Mouse (Mus musculus): ENCODE measurements around the gene Spsb2. TPM values are rescaled to one million over a fixed set of nuclear protein-coding genes. Genes with fewer than 3 reads are reported as not detected.

The Spsb2 gene
- polyA plus RNA-seq, 1 experiment from 2014 or later = 8.2 TPM

DNA sequence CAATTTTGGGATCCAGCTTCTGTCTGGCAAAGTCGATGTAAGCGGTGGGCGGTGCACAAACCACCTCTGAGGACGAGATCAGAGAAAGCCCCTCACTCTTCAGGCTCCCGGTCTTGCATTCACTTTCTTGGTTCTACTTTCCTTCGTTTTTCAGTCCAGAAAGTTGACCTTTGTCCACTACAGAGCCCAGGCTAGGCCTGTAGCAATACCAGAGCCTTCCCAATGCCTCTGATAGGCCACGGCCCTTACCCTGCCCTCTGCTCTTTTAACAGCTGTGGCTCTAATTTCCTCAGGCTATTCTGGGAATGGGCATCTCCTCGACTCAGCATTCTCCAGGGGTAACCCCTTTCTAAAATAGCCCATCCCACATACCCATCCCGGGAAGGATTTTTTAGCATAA, 4.4 kb downstream of the Spsb2 start:
- H3K27ac ChIP-seq = peak overlapping the region; percentile 83
- H3K4me3 ChIP-seq (replicated peaks) = peak overlapping the region; percentile 63
- ATAC-seq = no peak
- WGBS = 17% methylated on average over 9 of the region's 9 CpGs
- H3K27me3 ChIP-seq = no peaks in the 10 kb centered on the region
- no peaks in the 10 kb centered on the region for H3K9me3 ChIP-seq
- H3K4me2 ChIP-seq (replicated peaks) = peak overlapping the region; percentile 88
- H3K4me1 ChIP-seq (replicated peaks) = peaks cover 56% of the 10 kb centered on the region
- peak overlapping the region; percentile 80 for H3K9ac ChIP-seq (replicated peaks)
- H3K36me3 ChIP-seq = peaks cover 45% of the 10 kb centered on the region

DNA sequence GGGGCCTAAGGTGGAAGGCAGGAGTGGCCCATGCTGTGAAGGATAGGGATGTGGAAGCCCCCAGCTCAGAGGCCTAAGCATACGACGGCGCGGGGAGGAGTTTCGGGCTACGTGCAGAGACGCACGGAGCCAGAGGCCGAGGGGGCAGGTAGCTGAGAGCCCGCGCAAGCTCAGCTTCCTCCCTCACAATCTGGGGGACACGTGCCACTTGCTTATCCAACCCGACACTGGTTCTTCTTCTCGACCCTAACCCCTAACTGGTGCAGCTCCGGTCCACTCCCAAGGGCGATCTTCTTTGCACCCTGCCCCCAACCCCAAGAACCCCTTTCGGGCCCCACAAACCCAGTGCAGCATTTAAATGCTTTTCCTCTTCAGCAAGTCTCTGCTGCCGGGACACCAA, 5.0 kb downstream of the Spsb2 start:
- peaks cover 51% of the 10 kb centered on the region for H3K4me1 ChIP-seq (replicated peaks)
- peaks cover 51% of the 10 kb centered on the region for H3K36me3 ChIP-seq
- peak overlapping the region; percentile 80 for H3K9ac ChIP-seq (replicated peaks)
- 0% methylated on average over 18 of the region's 18 CpGs for WGBS
- H3K9me3 ChIP-seq = no peaks in the 10 kb centered on the region
- peak overlapping the region; percentile 63 for H3K4me3 ChIP-seq (replicated peaks)
- H3K4me2 ChIP-seq (replicated peaks) = peak overlapping the region; percentile 88
- peak; percentile 69 for ATAC-seq
- H3K27ac ChIP-seq = peak overlapping the region; percentile 83
- no peaks in the 10 kb centered on the region for H3K27me3 ChIP-seq

DNA sequence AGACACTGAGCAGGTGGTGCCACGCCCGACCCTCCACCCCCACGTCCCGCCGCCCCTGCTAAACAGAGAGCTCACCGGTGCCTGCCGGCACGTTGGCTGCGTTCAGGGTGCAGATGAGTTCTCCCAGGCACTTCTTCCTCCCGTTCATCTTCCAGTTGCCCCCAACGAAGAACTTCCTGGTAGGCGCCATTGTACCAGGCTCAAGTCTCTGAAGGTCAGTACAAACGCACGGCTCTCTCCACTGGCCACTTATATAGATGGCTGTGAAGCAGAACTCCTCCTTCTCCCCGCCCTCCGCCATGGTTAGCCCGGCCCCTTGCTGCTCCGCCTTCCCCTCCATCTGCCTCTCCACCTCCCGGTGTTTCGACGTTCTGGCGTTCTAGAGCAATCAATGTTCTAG, 5.5 kb downstream of the Spsb2 start, which contains the start of gene Tpi1:
Gene Tpi1 (minus strand): TSS at position 364 of the 400 bp plus-strand sequence.
- H3K4me2 ChIP-seq (replicated peaks) = peak within 1 kb of the TSS; percentile 88
- under 1% methylated on average over 22 of the region's 22 CpGs for WGBS
- no peaks in the 10 kb centered on the region for H3K27me3 ChIP-seq
- peak within 1 kb of the TSS; percentile 80 for H3K9ac ChIP-seq (replicated peaks)
- peak within 1 kb of the TSS; percentile 83 for H3K27ac ChIP-seq
- peak; percentile 81 for ATAC-seq
- peaks cover 56% of the 10 kb centered on the region for H3K36me3 ChIP-seq
- peak within 1 kb of the TSS; percentile 63 for H3K4me3 ChIP-seq (replicated peaks)
- no peaks in the 10 kb centered on the region for H3K9me3 ChIP-seq
- H3K4me1 ChIP-seq (replicated peaks) = peaks cover 48% of the 10 kb centered on the region

DNA sequence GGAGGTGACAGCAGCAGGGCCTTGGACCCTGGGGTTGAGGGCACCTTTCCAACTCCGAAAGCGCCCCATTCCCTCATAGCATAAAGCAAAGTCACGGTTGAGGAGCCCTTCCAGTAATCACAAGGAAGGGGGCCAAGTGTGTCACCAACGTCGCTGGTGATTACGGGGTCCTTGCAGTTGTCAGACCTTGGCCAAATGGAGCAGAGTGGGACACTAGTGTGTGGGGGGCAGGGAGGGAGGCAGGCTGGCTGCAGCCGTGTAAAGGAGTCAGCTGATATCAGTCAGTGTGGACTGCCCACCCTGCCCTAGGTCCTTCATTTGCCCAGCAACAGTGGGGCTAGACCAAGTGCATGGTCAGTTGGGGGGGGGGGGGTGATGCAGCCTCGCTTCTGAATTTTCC, 6.0 kb downstream of the Spsb2 start:
- Histone ChIP-seq H3K9me3 (no peaks in the 10 kb centered on the region), H3K4me2 (replicated peaks) (peak overlapping the region; percentile 88), H3K4me3 (replicated peaks) (peak overlapping the region; percentile 63), H3K27ac (peak overlapping the region; percentile 83), H3K27me3 (no peaks in the 10 kb centered on the region), H3K9ac (replicated peaks) (peak overlapping the region; percentile 80; the same call in 1 of the 2 replicates), H3K36me3 (peaks cover 61% of the 10 kb centered on the region), H3K4me1 (replicated peaks) (peaks cover 43% of the 10 kb centered on the region)
- peak; percentile 62 for ATAC-seq
- WGBS = 39% methylated on average over 8 of the region's 8 CpGs

DNA sequence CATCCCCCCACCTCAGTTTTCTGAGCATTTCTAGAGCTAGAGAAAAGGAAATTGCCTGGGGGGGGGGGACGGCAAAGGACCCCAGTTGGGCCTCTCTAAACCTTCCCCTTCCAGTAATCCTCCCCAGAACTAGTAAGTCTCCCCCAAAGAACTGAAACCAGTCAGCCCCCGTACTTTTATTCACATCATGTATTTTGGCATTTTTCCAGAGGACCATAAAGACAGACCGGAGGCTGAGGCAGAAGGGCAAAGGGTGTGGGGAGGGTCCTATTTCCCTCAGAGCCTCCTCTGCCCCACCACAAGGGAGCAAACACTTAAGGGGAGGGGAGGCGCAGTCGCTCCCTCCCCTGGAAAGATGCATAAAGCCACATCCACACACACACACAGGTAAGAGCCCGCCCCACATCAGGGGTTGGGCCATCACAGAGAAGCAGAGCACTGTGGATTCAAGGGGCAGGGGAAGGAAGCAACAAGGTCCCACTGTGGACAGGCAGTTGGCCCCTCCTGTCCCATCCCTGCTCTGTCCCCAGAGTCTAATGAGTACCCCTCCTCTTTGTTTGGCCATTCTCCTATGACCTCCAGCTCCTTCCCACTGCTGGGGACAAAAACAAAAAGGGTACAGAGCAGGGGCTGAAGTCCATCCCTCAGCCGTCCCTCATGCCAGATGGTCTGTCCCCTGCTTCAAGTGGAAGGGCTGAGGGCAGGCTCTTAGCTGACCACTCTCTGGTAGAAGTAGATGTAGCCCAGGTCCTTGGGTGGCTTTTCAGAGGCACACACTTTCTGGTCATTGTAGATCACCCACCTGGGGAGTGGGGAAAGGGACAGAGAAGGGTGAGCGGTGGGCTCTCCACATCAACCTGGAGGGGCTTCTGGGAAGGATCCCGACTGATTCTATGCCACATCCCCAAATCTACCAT, 6.7 kb downstream of the Spsb2 start:
- peaks cover 67% of the 10 kb centered on the region for H3K36me3 ChIP-seq
- 64% methylated on average over 9 of the region's 9 CpGs for WGBS
- H3K4me3 ChIP-seq (replicated peaks) = no peak overlapping the region
- peaks cover 36% of the 10 kb centered on the region for H3K4me1 ChIP-seq (replicated peaks)
- no peak for ATAC-seq
- no peaks in the 10 kb centered on the region for H3K9me3 ChIP-seq
- H3K4me2 ChIP-seq (replicated peaks) = no peak overlapping the region
- no peak overlapping the region for H3K9ac ChIP-seq (replicated peaks)
- no peaks in the 10 kb centered on the region for H3K27me3 ChIP-seq
- H3K27ac ChIP-seq = peak overlapping the region; percentile 30; the same call in 1 of the 2 replicates

DNA sequence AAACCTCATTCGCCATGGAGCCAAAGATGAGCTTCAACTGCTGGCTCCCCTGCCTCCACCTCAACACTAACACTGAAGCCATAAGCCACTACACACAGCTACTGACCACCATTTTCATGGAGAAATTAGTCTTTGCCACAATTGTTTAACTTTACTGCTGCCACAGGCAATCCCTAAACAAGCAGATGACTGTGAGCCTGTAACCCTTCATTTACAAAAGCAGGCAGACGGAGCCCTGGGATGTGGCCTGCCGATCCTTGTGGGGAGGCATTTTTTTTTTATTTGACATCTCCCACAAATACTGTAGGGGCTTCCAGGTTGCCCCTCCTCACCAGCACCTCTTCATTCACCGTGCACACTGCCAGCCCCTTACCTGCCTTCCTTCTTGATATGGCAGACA, 8.2 kb downstream of the Spsb2 start:
- H3K36me3 ChIP-seq = peaks cover 78% of the 10 kb centered on the region

DNA sequence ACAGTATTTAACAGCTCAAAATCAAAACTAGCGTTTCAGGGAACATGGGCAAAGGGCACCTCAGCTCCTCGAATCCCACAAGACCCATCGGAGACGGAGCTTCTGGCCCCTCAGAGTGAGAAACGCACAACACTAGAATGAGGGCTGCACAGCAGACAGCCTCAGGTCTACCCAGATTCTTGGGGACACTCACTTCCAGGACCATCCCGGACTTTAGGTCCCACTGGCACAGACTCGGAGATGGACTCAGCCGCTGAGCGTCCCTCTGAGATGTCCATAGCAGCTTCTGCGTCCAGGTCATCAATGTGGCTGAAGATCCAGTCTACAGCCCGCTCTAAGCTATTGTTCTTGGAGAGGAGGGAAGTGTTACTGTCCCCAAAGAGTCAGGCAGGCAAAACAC, 8.7 kb downstream of the Spsb2 start:
- Histone ChIP-seq H3K36me3 (peaks cover 78% of the 10 kb centered on the region), H3K27ac (no peak overlapping the region)
- WGBS = 96% methylated on average over 11 of the region's 11 CpGs

More for the DNA sequence above, 8.2 kb downstream of the Spsb2 start:
- WGBS = 96% methylated on average over 4 of the region's 4 CpGs
- peaks cover 32% of the 10 kb centered on the region for H3K4me1 ChIP-seq (replicated peaks)
- H3K9ac ChIP-seq (replicated peaks) = no peak overlapping the region
- H3K4me3 ChIP-seq (replicated peaks) = no peak overlapping the region
- no peak overlapping the region for H3K4me2 ChIP-seq (replicated peaks)
- H3K9me3 ChIP-seq = no peaks in the 10 kb centered on the region
- H3K27me3 ChIP-seq = no peaks in the 10 kb centered on the region
- no peak overlapping the region for H3K27ac ChIP-seq
- ATAC-seq = no peak

DNA sequence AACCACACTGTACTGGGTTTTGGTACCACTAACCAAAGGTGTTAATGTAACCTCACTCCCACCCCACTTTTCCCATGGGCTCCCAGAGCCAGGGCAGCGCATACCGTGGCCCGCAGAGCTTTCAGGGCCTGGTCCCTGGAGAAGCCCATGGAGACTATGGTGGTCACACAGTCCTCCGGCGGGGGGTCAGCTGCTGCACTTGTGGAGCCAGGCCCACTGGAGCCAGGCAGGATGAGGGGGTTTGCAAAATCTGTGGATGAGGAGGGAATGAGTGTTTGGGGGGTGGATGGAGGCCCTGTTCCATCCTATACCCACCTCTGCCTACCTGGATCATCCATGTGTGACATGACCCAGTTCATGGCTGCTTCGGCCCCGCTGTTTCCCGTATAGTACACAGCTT, 9.1 kb downstream of the Spsb2 start:
- no peak for ATAC-seq
- no peaks in the 10 kb centered on the region for H3K27me3 ChIP-seq
- H3K4me3 ChIP-seq (replicated peaks) = no peak overlapping the region
- no peak overlapping the region for H3K27ac ChIP-seq
- H3K9me3 ChIP-seq = no peaks in the 10 kb centered on the region
- peaks cover 23% of the 10 kb centered on the region for H3K4me1 ChIP-seq (replicated peaks)
- 96% methylated on average over 8 of the region's 8 CpGs for WGBS
- H3K36me3 ChIP-seq = peaks cover 78% of the 10 kb centered on the region
- no peak overlapping the region for H3K4me2 ChIP-seq (replicated peaks)
- no peak overlapping the region for H3K9ac ChIP-seq (replicated peaks)

More for the DNA sequence above, 8.7 kb downstream of the Spsb2 start:
- H3K4me2 ChIP-seq (replicated peaks) = no peak overlapping the region
- no peaks in the 10 kb centered on the region for H3K27me3 ChIP-seq
- no peak overlapping the region for H3K4me3 ChIP-seq (replicated peaks)
- peaks cover 28% of the 10 kb centered on the region for H3K4me1 ChIP-seq (replicated peaks)
- no peak overlapping the region for H3K9ac ChIP-seq (replicated peaks)
- no peaks in the 10 kb centered on the region for H3K9me3 ChIP-seq
- ATAC-seq = no peak

DNA sequence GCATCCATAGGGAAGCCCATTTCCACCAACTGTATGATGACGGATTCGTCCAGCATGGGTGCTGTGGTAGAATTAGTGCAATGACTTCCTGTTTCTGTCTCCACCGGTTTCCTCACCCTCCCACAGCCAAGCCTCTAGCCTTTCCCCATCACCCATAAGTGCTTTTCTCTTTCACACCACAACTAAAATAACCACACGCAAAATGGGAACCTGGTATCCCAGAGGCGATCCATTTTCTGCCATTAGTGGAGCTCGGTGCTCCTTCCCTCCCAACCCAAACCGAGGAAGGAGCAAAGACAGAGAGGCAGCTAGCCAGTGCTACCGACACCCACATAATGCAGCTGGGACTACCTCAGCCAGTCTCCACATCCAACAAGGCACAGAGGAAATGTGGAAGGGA, 9.5 kb downstream of the Spsb2 start:
- Histone ChIP-seq H3K36me3 (peaks cover 82% of the 10 kb centered on the region), H3K9ac (replicated peaks) (no peak overlapping the region), H3K9me3 (no peaks in the 10 kb centered on the region), H3K4me1 (replicated peaks) (peaks cover 19% of the 10 kb centered on the region), H3K27ac (no peak overlapping the region), H3K27me3 (no peaks in the 10 kb centered on the region), H3K4me3 (replicated peaks) (no peak overlapping the region), H3K4me2 (replicated peaks) (no peak overlapping the region)
- WGBS = 92% methylated on average over 8 of the region's 8 CpGs
- no peak for ATAC-seq

DNA sequence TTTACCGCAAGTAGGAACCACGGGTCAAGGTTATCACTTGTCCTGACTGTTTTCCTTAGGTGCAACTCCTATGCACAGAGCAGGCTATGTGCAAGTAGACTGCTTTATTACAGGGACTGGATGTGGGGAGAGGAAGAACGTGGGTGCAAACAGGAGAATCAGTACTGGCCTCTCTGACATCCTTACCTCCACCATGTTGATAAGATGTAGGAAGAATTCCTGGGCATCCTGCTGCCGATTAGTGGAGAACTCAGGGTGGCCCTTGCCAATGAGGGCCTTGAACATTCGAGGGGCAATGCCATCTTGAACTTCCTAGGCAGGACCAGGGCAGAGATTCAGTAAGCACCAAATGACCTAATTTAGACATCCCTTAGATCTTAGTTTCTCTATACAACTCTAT, 12.4 kb downstream of the Spsb2 start:
- no peak for ATAC-seq
- H3K4me2 ChIP-seq (replicated peaks) = no peak overlapping the region
- no peaks in the 10 kb centered on the region for H3K27me3 ChIP-seq
- no peak overlapping the region for H3K27ac ChIP-seq
- no peaks in the 10 kb centered on the region for H3K9me3 ChIP-seq
- no peak overlapping the region for H3K4me3 ChIP-seq (replicated peaks)
- H3K9ac ChIP-seq (replicated peaks) = no peak overlapping the region
- 93% methylated on average over 5 of the region's 5 CpGs for WGBS
- peaks cover 100% of the 10 kb centered on the region for H3K36me3 ChIP-seq
- no peaks in the 10 kb centered on the region for H3K4me1 ChIP-seq (replicated peaks)

DNA sequence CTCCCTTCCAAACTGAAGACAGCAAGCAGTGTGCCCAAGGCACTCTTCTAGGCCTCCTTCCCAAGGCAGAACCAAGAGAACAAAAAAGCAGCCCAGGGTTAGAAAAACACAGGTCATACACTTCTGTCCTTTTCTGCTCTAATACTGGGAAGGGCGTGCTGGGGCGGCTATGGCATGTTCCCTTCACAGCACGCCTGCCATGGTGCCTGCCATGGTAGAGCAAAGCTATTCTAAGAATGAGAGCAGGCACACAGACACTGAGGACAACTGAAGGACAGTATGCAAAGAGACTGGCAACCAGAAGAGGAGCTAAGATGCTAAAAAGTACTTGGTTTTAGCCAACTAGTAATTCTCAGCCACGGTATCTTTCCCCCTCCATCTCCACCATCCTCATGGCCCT, 13.6 kb downstream of the Spsb2 start:
- 96% methylated on average over 4 of the region's 4 CpGs for WGBS

DNA sequence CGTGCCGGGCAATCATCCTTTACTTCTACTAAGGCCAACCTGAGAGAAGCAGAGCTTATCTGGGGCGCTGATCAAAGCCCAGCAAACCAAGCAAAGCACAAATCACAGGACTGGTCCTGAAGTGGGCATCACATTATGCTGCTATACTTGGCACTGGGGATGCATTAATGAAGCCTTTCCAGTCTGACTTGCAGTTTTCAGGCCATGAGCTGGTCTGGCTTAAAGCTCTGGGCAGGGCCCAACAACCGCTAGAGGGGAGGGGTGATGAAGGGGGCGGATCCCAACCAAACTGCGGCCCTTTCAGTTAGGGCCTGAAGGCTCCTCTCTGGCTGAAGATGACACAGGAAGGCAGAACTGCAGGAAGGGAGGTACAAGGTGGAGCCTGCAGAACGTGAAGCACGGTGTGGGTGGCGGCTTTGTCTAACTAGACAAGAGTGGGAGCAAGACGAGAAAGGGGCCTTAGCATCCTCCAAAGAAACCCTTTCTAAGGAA, 19.7 kb downstream of the Spsb2 start:
- Histone ChIP-seq H3K9me3 (no peaks in the 10 kb centered on the region), H3K36me3 (peaks cover 45% of the 10 kb centered on the region), H3K4me1 (replicated peaks) (peaks cover 32% of the 10 kb centered on the region), H3K27me3 (no peaks in the 10 kb centered on the region), H3K4me3 (replicated peaks) (peak overlapping the region; percentile 51), H3K9ac (replicated peaks) (peak overlapping the region; percentile 72), H3K4me2 (replicated peaks) (peak overlapping the region; percentile 89), H3K27ac (peak overlapping the region; percentile 68)
- ATAC-seq = no peak
- 22% methylated on average over 10 of the region's 10 CpGs for whole genome bisulfite sequencing

More for the DNA sequence above, 13.6 kb downstream of the Spsb2 start:
- no peaks in the 10 kb centered on the region for H3K9me3 ChIP-seq
- H3K9ac ChIP-seq (replicated peaks) = no peak overlapping the region
- peaks cover 99% of the 10 kb centered on the region for H3K36me3 ChIP-seq
- no peaks in the 10 kb centered on the region for H3K27me3 ChIP-seq
- H3K4me3 ChIP-seq (replicated peaks) = no peak overlapping the region
- H3K27ac ChIP-seq = no peak overlapping the region
- H3K4me1 ChIP-seq (replicated peaks) = no peaks in the 10 kb centered on the region
- ATAC-seq = no peak
- H3K4me2 ChIP-seq (replicated peaks) = no peak overlapping the region
